Mouse (Mus musculus) E14TG2a.4 (cell line): Measurements from ENCODE around the gene Rims3.

Experiments
- CTCF ChIP-seq: conservative IDR thresholded peaks from 2 replicates; pipeline ENCODE4 v1.5.1; 2014; ENCODE audit warnings: low read length
- POU5F1 ChIP-seq: IDR thresholded peaks from 2 replicates; pipeline ENCODE4 v1.6.1; 2014; ENCODE audit warnings: low read length, borderline replicate concordance

GRCm38 (mm10) chr4:120822191-120822911 lies 32.3 kb upstream of the Rims3 start:
- TF ChIP-seq CTCF (no peak), POU5F1 (no peak)
